Mouse (Mus musculus): Measurements from ENCODE around the gene Kansl1.

DNA sequence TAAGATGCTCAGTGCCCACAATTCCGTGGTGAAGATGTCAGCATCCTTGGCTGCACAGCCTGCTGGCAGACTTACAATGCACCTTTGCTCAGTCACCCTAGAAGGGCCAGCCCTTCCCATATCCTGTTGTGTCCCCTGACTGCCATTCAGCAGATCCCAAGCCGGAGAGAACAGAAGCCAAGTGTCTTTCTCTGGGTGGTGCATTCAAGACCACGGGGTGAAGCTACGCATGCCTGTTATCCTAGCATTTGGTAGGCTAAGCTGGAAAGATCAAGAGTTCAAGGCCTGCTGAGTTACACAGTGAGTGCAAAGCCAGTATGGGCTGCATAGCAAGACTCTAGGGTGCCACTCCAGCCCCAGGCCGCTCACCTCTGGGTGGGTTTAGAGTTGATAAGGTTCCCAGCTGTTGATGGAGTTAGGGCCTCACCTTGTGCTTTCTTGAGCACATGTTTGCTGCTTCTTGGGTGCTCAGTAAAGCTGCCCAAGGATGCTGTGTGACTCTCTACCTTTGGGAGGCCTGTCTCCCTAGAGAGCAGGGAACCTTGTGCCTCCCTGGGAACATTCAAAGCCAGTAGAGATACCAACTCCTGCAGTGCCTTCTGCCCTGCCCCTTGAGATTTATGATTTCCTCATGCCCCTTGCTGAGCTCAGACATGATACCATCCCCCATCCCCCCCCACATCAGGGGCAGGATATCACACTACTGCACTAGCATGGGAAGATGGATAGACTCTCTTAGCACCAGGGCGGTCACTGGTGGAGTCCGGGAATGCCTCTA, 176.0 kb downstream of the Kansl1 start:
- TF ChIP-seq POLR2A (IDR thresholded peaks at IDR 0.05; ENCODE audit: borderline replicate concordance, extremely low read depth, insufficient read depth, insufficient read length, poor library complexity, severe bottlenecking) (no peak), CTCF (IDR thresholded peaks at IDR 0.05; ENCODE audit: borderline replicate concordance, extremely low read depth, insufficient read depth, insufficient read length) (no peak)

All from brain, embryonic 14.5 days (tissue).